27 mouse cellular contexts compared by ENCODE assay signal in the genomic region with DNA sequence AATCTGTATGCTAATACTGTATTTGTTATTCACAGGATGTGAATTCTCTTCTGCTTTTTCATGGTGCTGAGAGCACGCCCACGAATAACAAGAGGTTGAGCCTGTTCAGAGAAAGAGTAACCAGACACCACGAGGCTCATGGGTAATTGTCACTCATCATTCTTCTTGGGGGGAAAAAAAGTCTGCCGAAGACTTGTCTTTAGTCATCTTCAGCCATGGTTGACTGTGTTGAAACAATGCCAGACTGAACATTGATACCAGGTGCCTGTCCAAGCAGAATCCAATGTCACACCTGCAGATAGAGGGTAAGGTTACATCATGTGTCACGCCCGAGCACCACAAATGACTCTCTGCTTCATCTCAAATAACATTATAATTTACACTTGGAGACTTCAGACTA.
"Had no signal": no experiment of that assay in that cellular context is flagged by ENCODE, and none has a peak within 500 bp of the region (broad histone marks: within the 10 kb centered on the region; RNA-seq: fewer than 3 reads in every experiment).

No protein-coding gene starts in this region.

- DNase-seq: gastrocnemius, adult 2 months; gastrocnemius, postnatal 10 days; gastrocnemius, postnatal 25 days; heart, adult 2 months; heart, postnatal 10 days; heart, postnatal 4 days; kidney, adult 18-20 months; kidney, postnatal 10 days; kidney, postnatal 4 days; liver; liver, embryonic 13.5 days; liver, postnatal 0 days had no signal

- H3K9me3 ChIP-seq: heart, embryonic 10.5 days; heart, embryonic 12.5 days; hindbrain, embryonic 10.5 days; hindbrain, embryonic 12.5 days; intestine, embryonic 15.5 days; limb, embryonic 10.5 days; limb, embryonic 12.5 days; liver, embryonic 13.5 days; liver, embryonic 15.5 days had no signal

- H3K9ac ChIP-seq: heart, embryonic 12.5 days; hindbrain, embryonic 12.5 days; hindbrain, embryonic 14.5 days; intestine, embryonic 15.5 days; limb, embryonic 12.5 days; liver, embryonic 13.5 days; liver, embryonic 15.5 days; liver, postnatal 0 days had no signal

- H3K4me1 ChIP-seq: heart, embryonic 10.5 days; heart, embryonic 12.5 days; hindbrain, embryonic 10.5 days; hindbrain, embryonic 12.5 days; intestine, embryonic 15.5 days; limb, embryonic 10.5 days; limb, embryonic 12.5 days; liver, embryonic 13.5 days; liver, embryonic 15.5 days had no signal

- H3K27me3 ChIP-seq: heart, embryonic 12.5 days; hindbrain, embryonic 12.5 days; intestine, embryonic 15.5 days; limb, embryonic 12.5 days; liver, embryonic 13.5 days; liver, embryonic 15.5 days had no signal

- H3K4me3 ChIP-seq: gastrocnemius, adult 2 months; heart, adult 2 months; heart, embryonic 10.5 days; heart, embryonic 12.5 days; hindbrain, embryonic 10.5 days; hindbrain, embryonic 12.5 days; intestine, embryonic 15.5 days; layer of hippocampus, adult 2 months; left cerebral cortex, adult 2 months; limb, embryonic 10.5 days; limb, embryonic 12.5 days; liver, embryonic 13.5 days; liver, embryonic 15.5 days had no signal

- H3K4me2 ChIP-seq: heart, embryonic 12.5 days; hindbrain, embryonic 12.5 days; hindbrain, embryonic 14.5 days; intestine, embryonic 15.5 days; limb, embryonic 12.5 days; liver, embryonic 11.5 days; liver, embryonic 13.5 days; liver, embryonic 15.5 days had no signal

- H3K27ac ChIP-seq: gastrocnemius, adult 2 months; heart, adult 2 months; heart, embryonic 10.5 days; hindbrain, embryonic 10.5 days; hindbrain, embryonic 12.5 days; hindbrain, embryonic 14.5 days; intestine, embryonic 15.5 days; layer of hippocampus, adult 2 months; left cerebral cortex, adult 2 months; limb, embryonic 10.5 days; limb, embryonic 12.5 days; liver, embryonic 13.5 days; liver, embryonic 15.5 days had no signal

- ATAC-seq: hindbrain, embryonic 16.5 days; inflammation-experienced regulatory T-cells, adult 6 months; intestine, embryonic 15.5 days; intestine, postnatal 0 days; liver, postnatal 0 days had no signal

- H3K36me3 ChIP-seq: heart, embryonic 10.5 days; heart, embryonic 12.5 days; hindbrain, embryonic 10.5 days; hindbrain, embryonic 12.5 days; intestine, embryonic 15.5 days; limb, embryonic 10.5 days; limb, embryonic 12.5 days; liver, embryonic 13.5 days; liver, embryonic 15.5 days had no signal
